Mouse (Mus musculus) stomach, postnatal 0 days (tissue): ENCODE measurements around the gene Fgfr2.

Source experiments
- CTCF ChIP-seq: IDR thresholded peaks from 2 replicates; pipeline ENCODE4 v1.5.1; 2016; ENCODE audit warnings: antibody characterized with exemption, low read depth, mild to moderate bottlenecking, moderate library complexity
- EP300 ChIP-seq: optimal IDR thresholded peaks from 2 replicates; pipeline ENCODE3; 2016; ENCODE audit warnings: antibody characterized with exemption

DNA sequence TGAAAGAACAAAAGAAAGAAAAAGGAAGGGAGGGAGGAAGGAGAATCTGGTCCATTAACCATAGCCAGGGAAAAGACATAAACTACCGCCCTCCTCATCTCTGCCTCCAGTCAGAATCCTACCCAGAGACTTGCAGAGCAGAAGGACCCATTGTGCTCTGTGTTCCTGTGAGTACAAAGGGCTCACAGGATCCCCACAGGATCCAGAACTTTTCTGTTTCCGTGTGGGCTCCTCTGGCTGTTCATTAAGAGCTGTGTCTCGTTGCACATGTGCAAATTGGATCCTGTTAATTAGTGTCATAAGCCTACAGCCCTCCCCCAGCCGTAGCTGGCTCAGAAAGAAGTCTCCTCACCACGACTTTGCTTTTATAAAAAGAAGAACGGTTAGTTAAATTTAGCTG, 2390.2 kb downstream of the Fgfr2 start:
- TF ChIP-seq CTCF (no peak), EP300 (no peak)
